Mouse (Mus musculus) thymus, postnatal 14 days (tissue): ENCODE measurements around the gene Ralgds.
A peak's percentile ranks its signal among the peaks of the same experiment; 100 is the strongest.

ENCODE experiments used
- DNase-seq: peaks from one replicate; pipeline ENCODE4 v3.0.0; 2021

Ralgds gene

DNA sequence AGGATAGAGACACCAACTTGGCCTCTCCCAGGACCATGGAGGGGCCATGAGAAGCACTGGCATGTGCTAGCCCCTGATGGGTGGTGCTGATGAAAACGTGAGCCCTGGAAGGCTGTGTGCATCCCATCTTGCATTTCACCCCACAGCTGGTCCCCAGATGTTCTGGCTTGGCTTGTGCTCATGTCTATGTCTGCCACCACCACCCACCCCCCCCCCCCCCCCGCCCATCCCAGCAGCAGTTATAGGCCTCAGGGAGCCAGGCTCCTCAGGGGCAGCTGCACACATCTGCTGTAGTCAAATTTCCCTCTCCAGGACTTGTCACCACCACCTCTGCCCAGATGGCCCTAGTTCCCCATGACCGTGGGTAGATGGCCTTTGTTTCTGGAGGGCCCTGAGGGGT lies 57.0 kb downstream of the Ralgds start:
- DNase-seq = no peak

DNA sequence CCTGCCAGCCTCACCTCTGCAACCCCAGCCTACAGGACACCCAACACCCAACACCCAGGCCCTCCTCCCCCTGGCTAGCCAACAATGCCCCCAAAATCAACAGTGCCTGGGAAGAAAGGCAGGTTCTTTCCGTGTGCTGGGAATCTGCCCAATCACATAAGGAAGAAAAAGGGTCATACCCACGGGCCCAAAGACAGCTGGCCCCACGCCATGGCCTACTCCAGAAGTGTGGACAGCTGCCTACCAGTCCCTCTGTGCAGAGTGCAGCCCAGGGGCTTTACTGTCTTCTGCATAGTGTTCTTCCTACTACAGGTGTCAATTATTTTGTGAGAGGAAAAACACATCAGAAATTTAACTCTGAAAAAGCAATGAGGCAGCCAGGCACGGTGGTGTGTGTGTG lies 62.4 kb downstream of the Ralgds start:
- no peak for DNase-seq

DNA sequence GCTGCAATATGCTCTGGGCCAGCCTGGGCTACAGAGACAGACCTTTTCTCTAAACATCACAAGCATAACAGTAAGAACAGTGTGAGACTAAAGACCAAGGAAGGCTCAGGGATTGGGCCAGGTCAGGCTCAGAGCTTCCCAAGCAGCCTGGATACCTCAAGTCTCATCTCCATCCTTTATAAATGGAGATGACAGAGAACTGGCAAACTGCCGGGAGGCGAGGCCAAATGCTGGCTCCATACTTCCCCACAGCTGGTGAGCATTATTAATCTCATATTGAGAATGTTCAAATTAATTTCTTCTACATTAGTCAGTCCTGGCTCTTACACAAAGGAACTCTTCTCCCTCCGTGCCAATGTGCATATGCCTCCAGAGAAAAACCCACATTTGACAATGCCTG lies 63.9 kb downstream of the Ralgds start:
- DNase-seq = no peak

DNA sequence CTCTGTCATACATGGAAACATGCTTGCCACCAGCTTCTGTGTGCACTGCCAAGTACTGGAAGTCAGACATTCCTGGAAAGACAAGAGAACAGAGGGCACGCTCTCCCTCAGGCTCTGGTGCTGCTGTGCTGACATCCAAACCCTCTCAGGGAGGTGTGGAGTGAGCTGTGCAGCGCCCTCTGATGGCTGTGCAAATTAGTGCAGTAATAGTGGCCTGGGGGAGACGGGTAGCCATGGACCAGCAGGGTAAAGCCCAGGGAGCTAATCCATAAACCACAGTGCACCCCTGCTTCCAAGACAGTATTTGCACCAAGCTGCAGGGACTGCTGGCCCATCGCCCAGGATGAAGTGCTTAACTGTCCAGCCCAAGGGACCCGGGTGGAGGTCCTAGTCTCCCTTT lies 65.1 kb downstream of the Ralgds start:
- peak; percentile 29 for DNase-seq

DNA sequence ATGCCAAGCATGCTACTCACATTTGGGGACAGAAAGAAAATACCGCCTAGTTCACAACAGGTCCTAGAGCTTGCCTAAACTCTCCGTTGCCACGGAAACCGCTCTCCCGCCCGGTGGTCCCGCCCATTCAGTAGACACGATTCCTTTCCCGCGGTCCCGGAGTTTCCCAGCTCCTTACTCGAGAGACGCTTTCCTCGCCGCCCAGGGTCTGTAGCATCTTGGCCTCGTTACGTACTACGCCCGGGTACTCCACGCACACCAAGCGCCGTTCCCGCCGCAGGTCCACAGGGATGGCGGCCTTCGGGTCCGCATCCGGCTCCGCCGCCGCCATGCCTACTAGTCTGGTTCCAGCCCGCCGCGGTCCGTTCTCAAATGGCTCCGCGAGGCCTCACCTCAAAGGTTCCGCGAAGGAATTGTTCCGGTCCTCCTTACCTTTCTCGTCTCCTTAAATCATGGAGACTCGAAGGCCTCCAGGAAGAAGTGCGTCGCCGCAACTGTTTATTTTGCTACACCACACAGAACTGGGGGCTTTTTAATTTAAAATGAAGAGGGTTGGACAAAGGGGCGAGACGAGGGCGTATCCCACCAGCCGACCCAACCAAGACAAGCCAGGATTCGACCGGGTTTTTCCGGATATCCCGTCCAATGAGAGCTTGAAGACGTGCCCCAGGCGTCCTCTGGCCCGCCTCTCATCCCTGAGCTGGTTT lies 69.9 kb downstream of the Ralgds start:
- DNase-seq = peak; percentile 91

DNA sequence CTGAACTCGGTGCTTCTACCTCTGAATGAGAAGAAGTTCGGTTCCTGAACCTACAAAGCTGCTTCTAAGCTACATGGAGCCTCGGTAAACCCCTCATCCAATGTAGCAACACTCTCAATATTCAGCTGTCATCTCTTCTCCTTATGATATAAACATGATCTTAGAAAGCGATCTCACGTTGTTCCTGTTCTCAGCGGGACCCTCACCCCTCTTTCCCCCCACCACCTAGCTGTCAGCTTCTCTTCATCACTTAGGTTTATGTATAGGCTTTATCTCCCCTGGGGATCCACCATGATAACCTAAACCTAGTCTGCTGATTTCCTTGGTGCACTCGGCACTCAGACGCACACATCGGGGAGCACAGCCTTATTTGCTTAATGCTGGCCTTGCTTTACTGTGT lies 70.7 kb downstream of the Ralgds start, which contains the start of gene Gtf3c5:
Gene Gtf3c5, minus strand, starts transcription at position 101 of the 400 bp plus-strand sequence.
- no peak for DNase-seq

DNA sequence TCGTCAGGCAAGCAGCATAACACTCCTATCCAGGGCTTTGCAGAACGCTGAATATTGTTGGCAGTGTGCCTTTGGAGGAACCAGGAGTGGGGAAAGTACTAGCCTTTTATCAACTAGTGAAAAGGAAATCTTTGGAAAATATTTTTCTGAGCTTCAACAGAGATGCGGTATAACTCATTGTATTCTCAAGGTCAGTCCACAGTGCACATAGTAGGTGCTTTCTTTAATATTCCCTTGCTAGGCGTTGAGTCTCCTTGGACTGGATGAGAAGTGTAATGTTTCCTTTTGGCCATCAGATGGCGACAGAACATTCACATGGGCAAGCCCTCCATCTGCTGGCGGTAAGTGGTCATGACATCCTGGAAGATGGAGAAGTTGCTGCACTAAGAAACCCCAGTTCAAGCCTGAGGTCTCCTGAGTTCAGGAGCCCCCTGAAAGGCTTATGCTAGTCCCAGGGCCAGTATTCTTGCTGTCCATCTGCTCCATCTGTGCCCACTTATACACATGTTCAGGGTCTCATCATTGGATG lies 72.2 kb downstream of the Ralgds start:
- DNase-seq = peak; percentile 84

DNA sequence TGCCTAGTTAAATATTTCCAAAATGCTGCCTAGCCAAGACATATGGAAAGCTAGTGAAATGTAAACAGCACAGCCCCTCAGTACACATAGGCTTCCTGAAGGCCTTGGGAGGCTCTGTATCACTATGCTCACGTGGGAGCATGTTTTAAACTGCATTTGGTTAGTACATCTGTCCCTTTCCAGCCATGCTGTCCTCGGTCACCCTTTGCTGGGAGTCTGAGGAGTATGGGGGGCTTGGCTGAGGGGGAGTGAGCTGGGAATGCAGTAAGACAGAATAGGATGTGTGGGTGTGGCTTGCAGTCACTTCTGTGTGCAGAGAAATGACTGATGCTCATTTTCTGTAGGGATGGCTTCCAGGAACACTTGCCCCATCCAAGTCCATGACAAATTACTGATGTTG lies 72.8 kb downstream of the Ralgds start:
- DNase-seq = no peak

DNA sequence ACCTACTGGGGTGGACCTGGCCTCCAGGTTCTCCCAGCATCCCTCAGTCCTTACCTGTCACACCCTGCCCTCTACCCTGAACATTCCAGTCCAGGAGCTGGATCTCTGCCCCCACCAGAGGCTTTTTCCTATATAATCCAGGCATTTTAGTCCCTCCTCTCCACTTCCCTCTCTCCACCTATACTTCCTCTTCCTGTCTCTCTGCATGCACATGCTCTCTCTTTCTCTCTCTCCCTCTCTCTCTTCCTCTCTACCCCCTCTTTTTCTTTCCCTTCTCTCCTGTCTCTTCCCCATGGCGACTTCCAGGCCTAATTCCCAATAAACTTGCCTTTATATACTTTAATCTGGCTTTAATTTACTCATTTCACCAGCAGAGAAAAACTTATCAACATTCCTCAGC lies 75.6 kb downstream of the Ralgds start:
- no peak for DNase-seq

DNA sequence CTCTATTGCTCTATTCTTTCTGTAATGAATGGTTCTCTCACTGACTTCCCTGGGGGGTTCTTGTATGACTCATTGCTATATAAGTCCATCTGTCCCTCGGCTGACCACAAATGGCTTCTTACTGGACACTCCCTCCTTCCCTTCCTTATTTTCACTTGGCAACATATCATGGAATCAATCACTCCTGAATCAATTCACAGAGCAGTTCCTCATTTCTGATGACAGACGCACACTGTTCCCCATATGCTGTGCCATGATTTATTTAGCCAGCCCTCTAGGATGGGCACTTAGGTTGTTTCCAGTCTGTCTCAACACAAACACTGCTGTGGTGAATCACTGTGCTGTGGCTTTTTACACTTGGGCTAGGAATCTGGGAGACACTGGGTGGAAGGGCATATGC lies 78.6 kb downstream of the Ralgds start:
- DNase-seq = no peak

DNA sequence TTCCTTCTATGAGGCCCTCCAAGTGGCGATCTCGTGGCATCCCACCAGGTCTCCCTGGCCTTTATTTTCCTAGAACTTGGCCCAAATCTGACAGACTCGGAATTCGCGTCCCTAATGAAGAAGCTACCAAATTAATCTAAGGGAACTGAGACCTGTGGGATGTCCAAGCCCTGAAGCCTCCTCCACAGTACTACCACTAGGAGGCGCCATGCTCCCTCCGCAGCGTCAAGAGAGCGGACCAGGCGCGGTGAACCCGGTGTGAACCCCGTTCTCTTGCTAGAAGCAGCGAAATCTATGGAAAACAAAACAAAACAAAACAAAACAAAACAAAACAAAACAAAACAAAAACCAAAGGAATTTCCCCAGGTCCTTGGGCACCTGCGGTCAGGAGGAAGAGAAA lies 79.9 kb downstream of the Ralgds start:
- DNase-seq = peak; percentile 81

DNA sequence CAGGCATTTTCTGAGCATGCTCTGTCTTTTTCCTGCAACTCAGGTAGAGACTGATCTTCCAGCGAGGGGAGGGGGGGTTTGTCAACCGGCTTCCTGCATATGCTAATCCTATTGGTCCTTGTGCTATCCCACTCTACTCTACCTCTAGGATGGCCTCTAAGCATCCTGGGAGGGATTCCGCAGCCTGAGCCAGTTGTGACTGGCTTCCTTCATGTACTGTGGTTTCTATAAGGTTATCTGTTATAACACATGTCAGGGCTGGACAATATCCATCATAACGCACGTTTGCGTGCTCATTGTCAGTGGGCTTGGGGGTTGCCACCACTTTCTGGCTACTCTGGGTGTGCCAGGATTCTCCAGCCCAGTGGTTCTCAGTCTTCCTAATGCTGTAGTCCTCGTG lies 83.1 kb downstream of the Ralgds start:
- DNase-seq = no peak

DNA sequence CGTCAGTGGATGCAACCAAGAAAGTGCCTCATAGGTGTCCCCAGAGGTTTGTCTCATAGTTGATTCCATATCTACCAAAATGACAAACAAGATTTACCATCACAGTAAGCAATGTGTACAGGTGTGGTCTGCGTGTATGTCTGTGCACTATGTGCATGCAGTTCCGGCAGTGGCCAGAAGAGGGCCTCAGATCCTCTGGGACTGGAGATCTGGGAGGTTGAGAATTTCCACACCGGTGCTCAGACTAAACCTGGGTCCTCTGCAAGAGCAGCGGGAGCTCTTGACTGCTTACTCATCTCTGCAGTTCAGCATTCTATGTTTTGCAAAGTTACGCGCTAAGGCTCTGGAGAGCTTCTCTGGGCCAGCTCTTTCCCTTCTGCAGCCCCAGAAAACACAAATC lies 84.1 kb downstream of the Ralgds start:
- DNase-seq = no peak

DNA sequence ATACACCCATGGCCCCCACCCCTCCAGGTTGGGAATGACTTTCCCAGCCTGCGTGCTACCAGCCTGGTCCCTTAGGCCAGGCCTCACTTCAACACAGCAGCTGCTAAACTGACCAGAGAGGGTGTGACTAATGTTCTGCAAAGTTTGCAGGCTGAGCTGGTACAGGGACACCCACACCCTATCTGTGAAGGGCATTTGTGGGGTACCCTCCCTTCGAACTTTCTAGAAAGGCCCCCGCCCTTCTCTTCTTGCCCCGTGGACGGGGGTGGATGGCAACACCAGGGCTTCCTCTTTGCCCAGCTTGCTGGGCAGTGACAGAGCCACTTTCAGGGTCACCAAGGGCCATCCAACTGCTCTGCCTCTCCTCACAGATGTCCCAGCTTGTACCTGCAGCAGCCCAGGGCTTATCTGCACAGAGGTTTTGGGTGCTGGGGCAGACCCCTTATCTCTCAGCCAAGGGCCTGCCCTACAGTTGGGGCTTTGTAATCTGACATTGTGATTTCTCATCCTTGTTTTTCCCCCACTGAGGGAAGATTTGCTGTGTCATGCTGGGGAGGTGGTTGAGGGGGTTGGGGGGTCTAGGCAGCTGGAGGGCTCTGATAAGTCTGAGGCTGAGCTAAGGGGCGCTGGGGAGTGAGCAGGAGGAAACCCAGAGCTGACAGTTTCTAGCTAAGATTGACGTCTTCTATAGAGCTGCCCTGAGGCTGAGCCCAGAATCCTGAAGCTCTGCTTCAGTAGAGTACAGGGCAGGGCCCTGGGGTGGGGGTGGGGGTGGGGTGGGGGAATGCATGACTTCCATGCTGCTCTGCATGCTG lies 85.0 kb downstream of the Ralgds start:
- peak; percentile 36 for DNase-seq

DNA sequence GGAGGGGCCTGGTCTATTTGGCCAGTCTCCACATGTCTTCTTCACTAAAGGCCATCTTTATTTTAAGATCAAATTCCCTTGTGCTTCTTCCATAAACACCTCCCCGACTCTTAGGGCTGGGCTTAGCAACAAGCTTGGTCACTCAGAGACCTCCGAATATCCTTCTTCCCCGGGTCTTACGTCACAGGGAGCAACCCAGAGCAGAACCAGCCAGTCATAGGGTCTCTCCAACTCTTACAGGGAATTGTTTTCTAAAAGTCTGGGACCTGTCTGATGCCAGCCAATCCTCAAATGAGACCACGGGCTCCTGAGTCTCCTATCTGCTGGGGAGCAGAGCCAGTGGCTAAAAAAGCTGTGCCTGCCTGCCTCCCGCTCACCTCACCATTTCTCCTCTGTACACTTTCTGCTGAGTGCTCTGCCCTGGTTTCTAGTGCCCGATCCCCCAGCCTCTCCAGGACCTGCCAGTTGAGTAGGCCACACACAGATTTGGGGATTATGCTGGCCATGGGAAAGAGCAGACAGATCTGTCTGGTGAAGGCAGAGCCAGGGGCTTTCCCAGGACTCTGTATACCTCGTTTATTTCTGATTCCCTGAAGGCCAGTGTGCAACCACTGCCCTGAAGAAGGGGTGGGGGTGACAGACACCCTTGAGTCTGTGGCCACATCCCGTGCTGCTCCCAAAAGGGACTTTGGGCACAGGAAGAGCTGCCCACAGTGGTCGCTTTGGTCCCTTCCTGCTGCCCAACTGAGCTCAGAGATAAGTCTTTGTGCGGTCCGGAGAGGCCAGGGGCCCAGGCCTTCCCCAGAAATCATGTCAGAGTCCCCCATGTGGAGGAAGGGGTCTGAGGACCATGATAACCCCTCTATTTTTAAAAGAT lies 86.0 kb downstream of the Ralgds start:
- DNase-seq = no peak

DNA sequence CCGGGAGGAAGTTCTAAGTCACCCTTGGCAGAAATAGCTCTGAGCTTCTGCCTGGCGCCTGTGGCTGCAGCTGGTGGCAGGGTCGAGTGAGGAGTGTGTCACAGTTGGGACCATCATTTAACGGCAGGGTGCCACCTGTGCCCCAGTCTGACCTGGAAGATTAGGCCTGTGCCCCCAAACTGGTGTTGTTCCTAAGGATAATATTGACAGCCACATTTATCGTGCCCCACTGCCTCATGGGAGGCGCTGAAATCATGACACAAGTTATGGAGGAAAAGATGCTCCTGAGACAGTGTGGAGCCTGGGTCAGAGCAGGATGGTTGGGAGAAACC lies 86.6 kb downstream of the Ralgds start:
- DNase-seq = peak; percentile 51

DNA sequence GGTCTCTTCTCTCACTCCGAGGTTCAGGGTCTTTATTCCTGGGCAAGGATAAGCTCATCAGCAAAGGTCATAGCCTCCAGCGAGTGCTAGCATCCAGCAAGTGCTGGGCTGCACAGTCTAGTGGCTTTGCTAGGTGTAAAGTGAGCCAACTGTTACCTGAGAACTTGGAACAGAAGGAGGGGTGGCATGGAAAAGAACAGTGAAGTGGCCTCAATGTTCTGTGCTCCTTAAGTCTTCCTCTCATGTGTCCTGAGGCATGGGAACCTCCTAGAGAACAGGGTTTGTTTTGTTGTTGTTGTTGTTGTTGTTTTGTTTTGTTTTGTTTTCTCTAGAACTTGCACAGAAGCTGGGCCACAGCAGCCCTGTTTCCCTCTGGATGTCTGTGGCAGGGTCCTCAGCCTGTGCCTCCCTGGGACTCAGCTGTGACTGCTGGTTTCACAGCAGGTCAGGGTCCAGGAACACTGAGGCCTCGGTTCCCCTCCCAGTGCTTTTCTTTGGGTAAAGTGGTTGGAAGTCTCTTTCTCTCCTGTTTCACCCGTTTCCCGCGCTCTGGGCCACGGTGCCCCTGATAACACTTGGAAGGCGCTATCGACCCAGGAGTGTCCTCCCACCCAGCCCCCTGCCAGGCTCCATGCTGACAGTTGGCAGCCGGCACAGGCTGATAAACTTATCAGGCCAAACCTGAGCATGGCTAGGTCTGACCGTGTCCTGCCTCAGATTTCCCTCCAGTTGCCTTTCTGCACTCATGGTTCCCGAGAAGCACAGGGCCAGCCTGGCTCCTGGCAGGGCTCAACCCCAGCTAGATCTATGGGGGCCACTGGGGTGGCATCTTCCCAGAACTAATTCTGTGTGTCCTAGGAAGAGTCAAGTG lies 89.0 kb downstream of the Ralgds start:
- DNase-seq = no peak
